Mouse (Mus musculus): Measurements from ENCODE around the gene Gm14305.
"Not testable (repeated sequence)": the region's sequence is repeated elsewhere in the genome, so short reads cannot be mapped to it uniquely, and the experiment has no call there.

Gene Gm14305

GRCm38 (mm10) chr2:176708051-176708450 lies at the start of gene Gm14305:
Gene Gm14305, plus strand, starts transcription at chr2:176708328.
- DNase-seq: peak; percentile 56

GRCm38 (mm10) chr2:176670222-176670621 lies 37.9 kb upstream of the Gm14305 start, which contains the start of gene Zfp973:
Gene Zfp973, plus strand, starts transcription at chr2:176670522.
- not testable (repeated sequence) for DNase-seq
